Mouse (Mus musculus) liver, embryonic 14.5 days (tissue): ENCODE data around the gene Snw1. TPM values are rescaled to one million over a fixed set of nuclear protein-coding genes. Genes with fewer than 3 reads are reported as not detected.

ENCODE experiments used
- ATAC-seq: fragments of 200-750 bp; cut with Nextera tagmentation; 2 replicates; pipeline ENCODE4 v1.8.0; 2017; ENCODE audit warnings: moderate number of reproducible peaks, mild to moderate bottlenecking, moderate library complexity; ENCODE audit not compliant: insufficient read depth
- DNase-seq, 3 experiments: peaks; one replicate each; pipeline ENCODE4 v3.0.0-alpha.2; 2012 to 2013; ENCODE audit warnings: low read depth in 3 of 3, low spot score in 3 of 3
- H3K27ac ChIP-seq: fragments of 300-500 bp; sonication (generic); 2 replicates; pipeline ENCODE4 v1.5.1; 2014; ENCODE audit warnings: moderate library complexity, mild to moderate bottlenecking, control low read depth, inconsistent platforms
- H3K27me3 ChIP-seq: fragments of 300-500 bp; sonication (generic); 2 replicates; pipeline ENCODE4 v1.6.1; 2014; ENCODE audit warnings: mild to moderate bottlenecking, low read length, moderate library complexity; ENCODE audit not compliant: control insufficient read depth, insufficient read depth
- H3K36me3 ChIP-seq: fragments of 300-500 bp; sonication (generic); replicated peaks from 2 replicates; pipeline ENCODE4 v1.6.1; 2014; ENCODE audit warnings: low read depth; ENCODE audit not compliant: control insufficient read depth, insufficient read depth
- H3K4me1 ChIP-seq, 2 experiments: fragments of 200-500 bp in 1 of 2; fragments of 300-500 bp in 1 of 2; sonication (generic) in 1 of 2; replicated peaks; 2 replicates each; pipeline ENCODE4 v1.6.1; 2012 to 2014; ENCODE audit warnings: antibody characterized with exemption in 1 of 2, inconsistent platforms in 1 of 2, low read length in 1 of 2; ENCODE audit not compliant: control insufficient read depth in 2 of 2, insufficient read depth in 2 of 2
- H3K4me2 ChIP-seq: fragments of 300-500 bp; sonication (generic); 2 replicates; pipeline ENCODE4 v1.6.1; 2014; ENCODE audit warnings: low read depth, mild to moderate bottlenecking, control low read depth, moderate library complexity
- H3K4me3 ChIP-seq, 2 experiments: fragments of 200-500 bp in 1 of 2; fragments of 300-500 bp in 1 of 2; sonication (generic) in 1 of 2; 2 replicates each; pipeline ENCODE4 v1.5.1; 2012 to 2014; ENCODE audit warnings: low read depth in 2 of 2, low read length in 2 of 2, mild to moderate bottlenecking in 2 of 2, control low read depth in 1 of 2, inconsistent platforms in 1 of 2, moderate library complexity in 1 of 2; ENCODE audit not compliant: insufficient read depth in 1 of 2
- H3K9ac ChIP-seq: fragments of 300-500 bp; sonication (generic); replicated peaks from 2 replicates; pipeline ENCODE4 v1.6.1; 2014; ENCODE audit warnings: mild to moderate bottlenecking, control low read depth, moderate library complexity
- H3K9me3 ChIP-seq: fragments of 300-500 bp; sonication (generic); 2 replicates; pipeline ENCODE4 v1.6.1; 2016; ENCODE audit warnings: low read length, mixed read lengths; ENCODE audit not compliant: control insufficient read depth
- CTCF ChIP-seq: IDR thresholded peaks from 2 replicates; pipeline ENCODE4 v1.5.1; 2016; ENCODE audit warnings: antibody characterized with exemption, low read depth, control low read depth
- EP300 ChIP-seq: IDR thresholded peaks from 2 replicates; pipeline ENCODE4 v1.6.1; 2016; ENCODE audit warnings: antibody characterized with exemption, low read depth
- WGBS: fragments of 180-500 bp; shearing (Covaris S2); extraction: QIAGEN DNeasy Blood & Tissue Kit; methylation state at CpG from one replicate; pipeline ENCODE4 v1.1.7; 2014; ENCODE audit not compliant: insufficient replicate concordance; 5-methylcytosine and 5-hydroxymethylcytosine counted together
- polyA plus RNA-seq, 2 experiments: library from polyadenylated mRNA; depleted of rRNA in 1 of 2; stranded (reverse) in 1 of 2; unstranded in 1 of 2; fragments of >200 nt; fragmentation: Nextera tagmentation in 1 of 2; extraction: Ambion mirVana in 1 of 2; gene quantifications; 2 replicates each; pipeline versions ENCODE4 v1.2.1 to v1.2.3; 2012 to 2014

The Snw1 gene
- polyA plus RNA-seq, 2 experiments: 19.5 to 55.5 TPM

- 16% methylated on average over 7 of the region's 7 CpGs for WGBS
- H3K4me1 ChIP-seq: peaks cover 0 to 4% of the 10 kb centered on the region in 2 experiments; a peak in 2 of 4 replicates
- DNase-seq (no peak), ATAC-seq (no peak)
- no peak overlapping the region for H3K4me2 ChIP-seq
- no peak overlapping the region for H3K27ac ChIP-seq
- no peak overlapping the region for H3K9ac ChIP-seq
- TF ChIP-seq CTCF: no peak
- H3K36me3 ChIP-seq: no peaks in the 10 kb centered on the region
- H3K4me3 ChIP-seq: no peak overlapping the region
- H3K9me3 ChIP-seq: no peaks in the 10 kb centered on the region
- no peaks in the 10 kb centered on the region for H3K27me3 ChIP-seq
Observed at GRCm38 (mm10) chr12:87410999-87411398, 61.1 kb downstream of the Snw1 start.

GRCm38 (mm10) chr12:87409123-87409522 is 63.0 kb downstream of the Snw1 start:
- no peak overlapping the region for H3K27ac ChIP-seq
- no peak for DNase-seq
- no peaks in the 10 kb centered on the region for H3K36me3 ChIP-seq
- H3K9me3 ChIP-seq: no peaks in the 10 kb centered on the region
- WGBS: 57% methylated on average over 4 of the region's 4 CpGs
- H3K4me2 ChIP-seq: no peak overlapping the region
- no peaks in the 10 kb centered on the region for H3K27me3 ChIP-seq
- TF ChIP-seq EP300: no peak
- TF ChIP-seq CTCF: no peak
- no peak overlapping the region for H3K9ac ChIP-seq
- ATAC-seq: no peak
- peaks cover 0 to 4% of the 10 kb centered on the region in 2 experiments; a peak in 2 of 4 replicates for H3K4me1 ChIP-seq
- H3K4me3 ChIP-seq: no peak overlapping the region

GRCm38 (mm10) chr12:87407869-87408605 is 64.0 kb downstream of the Snw1 start:
- H3K27ac ChIP-seq: no peak overlapping the region
- H3K4me3 ChIP-seq: no peak overlapping the region
- DNase-seq: no peak
- 14% methylated on average over 21 of the region's 21 CpGs for WGBS
- TF ChIP-seq CTCF: no peak
- no peak for TF ChIP-seq EP300
- H3K27me3 ChIP-seq: no peaks in the 10 kb centered on the region
- no peaks in the 10 kb centered on the region for H3K9me3 ChIP-seq
- H3K4me2 ChIP-seq: peak overlapping the region; percentile 34
- no peaks in the 10 kb centered on the region for H3K36me3 ChIP-seq
- ATAC-seq: peak; percentile 34; the same call in 1 of the 2 replicates
- peaks cover 0 to 4% of the 10 kb centered on the region in 2 experiments; a peak in 2 of 4 replicates for H3K4me1 ChIP-seq
- no peak overlapping the region for H3K9ac ChIP-seq

GRCm38 (mm10) chr12:87405721-87406120 is 66.4 kb downstream of the Snw1 start:
- Histone ChIP-seq H3K4me2 (no peak overlapping the region), H3K27ac (no peak overlapping the region), H3K9me3 (no peaks in the 10 kb centered on the region), H3K4me1 (peaks cover 0 to 4% of the 10 kb centered on the region in 2 experiments; a peak in 2 of 4 replicates), H3K4me3 (no peak overlapping the region), H3K9ac (no peak overlapping the region), H3K27me3 (no peaks in the 10 kb centered on the region), H3K36me3 (no peaks in the 10 kb centered on the region)
- 57% methylated on average over 3 of the region's 3 CpGs for WGBS
- no peak for ATAC-seq
- DNase-seq: no peak
- no peak for TF ChIP-seq CTCF
- no peak for TF ChIP-seq EP300

GRCm38 (mm10) chr12:87405165-87405564 is 66.9 kb downstream of the Snw1 start:
- Histone ChIP-seq H3K4me1 (peaks cover 0 to 4% of the 10 kb centered on the region in 2 experiments; a peak in 2 of 4 replicates), H3K9ac (no peak overlapping the region), H3K27me3 (no peaks in the 10 kb centered on the region), H3K4me2 (no peak overlapping the region), H3K9me3 (no peaks in the 10 kb centered on the region), H3K27ac (no peak overlapping the region), H3K4me3 (no peak overlapping the region), H3K36me3 (no peaks in the 10 kb centered on the region)
- TF ChIP-seq EP300 (no peak), CTCF (no peak)
- WGBS: 58% methylated on average over 4 of the region's 4 CpGs
- ATAC-seq (no peak), DNase-seq (no peak)
